Mouse (Mus musculus) kidney, adult 2 months (tissue): ENCODE data around the gene Prr5l.

ENCODE experiments used
- CTCF ChIP-seq: fragments of 200-500 bp; conservative IDR thresholded peaks from 2 replicates; pipeline ENCODE4 v1.5.1; 2011; ENCODE audit warnings: low read depth, mild to moderate bottlenecking, control low read depth, low read length, moderate library complexity, mixed read lengths; ENCODE audit not compliant: insufficient read depth, insufficient read length
- POLR2A ChIP-seq: fragments of 200-500 bp; IDR thresholded peaks from one replicate; pipeline ENCODE4 v1.6.1; 2011; ENCODE audit warnings: low read depth, low read length, control low read depth

- TF ChIP-seq CTCF (no peak), POLR2A (no peak)
Observed at GRCm38 (mm10) chr2:101668751-101669150, 214.1 kb downstream of the Prr5l start.
